Comparison of ENCODE assay signal across 12 mouse cellular contexts in genomic region chr5:136502491-136503086, GRCm38 (mm10).
A peak's percentile ranks its signal among the peaks of the same experiment; 100 is the strongest.
DNase-seq lines count a peak whose midpoint lies in the region; ATAC-seq and TF ChIP-seq lines count a peak whose summit lies in the region.
"Had no signal": no experiment of that assay in that cellular context is flagged by ENCODE, and none has a peak within 500 bp of the region (broad histone marks: within the 10 kb centered on the region; RNA-seq: fewer than 3 reads in every experiment).

No protein-coding gene starts in this region.

- H3K9ac ChIP-seq in forebrain, embryonic 16.5 days (replicated peaks; ENCODE audit: low read depth, low read length) = no peak overlapping the region
- H3K9ac ChIP-seq in kidney, embryonic 16.5 days (replicated peaks; ENCODE audit: low read length) = no peak overlapping the region
- no peak overlapping the region for H3K9ac ChIP-seq in limb, embryonic 14.5 days (ENCODE audit: low read depth, low read length, severe bottlenecking)
- no peak overlapping the region for H3K9ac ChIP-seq in forebrain, embryonic 14.5 days (ENCODE audit: low read length)
- H3K9ac ChIP-seq: forebrain, embryonic 15.5 days; intestine, embryonic 15.5 days had no signal

- ATAC-seq in forebrain, embryonic 16.5 days = no peak
- no peak for ATAC-seq in kidney, embryonic 16.5 days (ENCODE audit: low FRiP score, low TSS enrichment)
- peak; percentile 62; the same call in 1 of the 2 replicates for ATAC-seq in limb, embryonic 14.5 days (ENCODE audit: low FRiP score, low read depth)
- ATAC-seq in forebrain, embryonic 14.5 days = no peak
- ATAC-seq: forebrain, embryonic 15.5 days; intestine, embryonic 15.5 days had no signal

- H3K27me3 ChIP-seq in forebrain, embryonic 10.5 days (ENCODE audit: poor library complexity, severe bottlenecking) = no peaks in the 10 kb centered on the region
- H3K27me3 ChIP-seq in forebrain, embryonic 16.5 days (replicated peaks; ENCODE audit: control insufficient read depth, insufficient read depth, low read length) = no peaks in the 10 kb centered on the region
- no peaks in the 10 kb centered on the region for H3K27me3 ChIP-seq in kidney, embryonic 16.5 days (ENCODE audit: insufficient read depth, low read length)
- H3K27me3 ChIP-seq in limb, embryonic 14.5 days (ENCODE audit: control insufficient read depth, insufficient read depth, low read length) = peaks cover 16% of the 10 kb centered on the region; the same call in 1 of the 2 replicates
- H3K27me3 ChIP-seq in forebrain, embryonic 14.5 days (replicated peaks; ENCODE audit: control insufficient read depth, insufficient read depth, low read length) = no peaks in the 10 kb centered on the region
- H3K27me3 ChIP-seq: forebrain, embryonic 15.5 days; intestine, embryonic 15.5 days had no signal

- H3K4me1 ChIP-seq in forebrain, embryonic 10.5 days = peaks cover 59% of the 10 kb centered on the region
- peaks cover 45% of the 10 kb centered on the region for H3K4me1 ChIP-seq in forebrain, embryonic 16.5 days (replicated peaks; ENCODE audit: control insufficient read depth, insufficient read depth, low read length)
- H3K4me1 ChIP-seq in kidney, embryonic 16.5 days (ENCODE audit: insufficient read depth, low read length) = peaks cover 62% of the 10 kb centered on the region
- peaks cover 30% of the 10 kb centered on the region for H3K4me1 ChIP-seq in limb, embryonic 14.5 days (ENCODE audit: control insufficient read depth, insufficient read depth, low read length)
- H3K4me1 ChIP-seq in forebrain, embryonic 14.5 days (ENCODE audit: control insufficient read depth, insufficient read depth, low read length) = peaks cover 12% of the 10 kb centered on the region; the same call in 1 of the 2 replicates

- H3K9me3 ChIP-seq in forebrain, embryonic 10.5 days = no peaks in the 10 kb centered on the region
- no peaks in the 10 kb centered on the region for H3K9me3 ChIP-seq in forebrain, embryonic 16.5 days (ENCODE audit: control insufficient read depth, low read length)
- no peaks in the 10 kb centered on the region for H3K9me3 ChIP-seq in kidney, embryonic 16.5 days (ENCODE audit: low read length)
- H3K9me3 ChIP-seq in limb, embryonic 14.5 days (ENCODE audit: control insufficient read depth, low read length) = no peaks in the 10 kb centered on the region
- no peaks in the 10 kb centered on the region for H3K9me3 ChIP-seq in forebrain, embryonic 14.5 days (replicated peaks; ENCODE audit: control insufficient read depth, low read length)
- H3K9me3 ChIP-seq: forebrain, embryonic 15.5 days; intestine, embryonic 15.5 days had no signal

- no peak for TF ChIP-seq POLR2A in limb, embryonic 14.5 days (IDR thresholded peaks at IDR 0.05; ENCODE audit: borderline replicate concordance, extremely low read depth, insufficient read depth, insufficient read length)

- DNase-seq in forebrain, embryonic 10.5 days (ENCODE audit: extremely low spot score, low spot score) = peak; percentile 16
- DNase-seq in kidney, adult 9 months = no peak
- DNase-seq in embryo, embryonic 10.5 days (ENCODE audit: low spot score) = peak; percentile 42
- peak; percentile 76 for DNase-seq in limb, embryonic 14.5 days (ENCODE audit: low spot score)
- DNase-seq in ovary, postnatal 10 days (ENCODE audit: low spot score) = no peak
- no peak for DNase-seq in forebrain, embryonic 14.5 days (ENCODE audit: low spot score)
- DNase-seq: cerebellum, postnatal 25 days; lung, postnatal 36 days had no signal

- H3K36me3 ChIP-seq in forebrain, embryonic 10.5 days (replicated peaks) = no peaks in the 10 kb centered on the region
- H3K36me3 ChIP-seq in forebrain, embryonic 16.5 days (ENCODE audit: control insufficient read depth, insufficient read depth) = no peaks in the 10 kb centered on the region
- H3K36me3 ChIP-seq in kidney, embryonic 16.5 days (ENCODE audit: insufficient read depth, low read length) = no peaks in the 10 kb centered on the region
- no peaks in the 10 kb centered on the region for H3K36me3 ChIP-seq in limb, embryonic 14.5 days (ENCODE audit: control insufficient read depth, insufficient read depth, low read length)
- no peaks in the 10 kb centered on the region for H3K36me3 ChIP-seq in forebrain, embryonic 14.5 days (ENCODE audit: control insufficient read depth, insufficient read depth, low read length)
- H3K36me3 ChIP-seq: forebrain, embryonic 15.5 days; intestine, embryonic 15.5 days had no signal

- no peak overlapping the region for H3K27ac ChIP-seq in forebrain, embryonic 10.5 days
- no peak overlapping the region for H3K27ac ChIP-seq in forebrain, embryonic 16.5 days (ENCODE audit: low read length)
- 0 out of 2 replicates have a peak overlapping the region, but pooled peaks have one; percentile 6 for H3K27ac ChIP-seq in kidney, embryonic 16.5 days (ENCODE audit: low read length)
- H3K27ac ChIP-seq in limb, embryonic 14.5 days (replicated peaks; ENCODE audit: low read depth, low read length) = no peak overlapping the region
- H3K27ac ChIP-seq in forebrain, embryonic 14.5 days (ENCODE audit: low read depth, low read length) = no peak overlapping the region
- H3K27ac ChIP-seq: forebrain, embryonic 15.5 days; intestine, embryonic 15.5 days had no signal

- H3K4me3 ChIP-seq in forebrain, embryonic 10.5 days = no peak overlapping the region
- no peak overlapping the region for H3K4me3 ChIP-seq in forebrain, embryonic 16.5 days (replicated peaks; ENCODE audit: low read length)
- no peak overlapping the region for H3K4me3 ChIP-seq in kidney, embryonic 16.5 days (ENCODE audit: low read length)
- no peak overlapping the region for H3K4me3 ChIP-seq in limb, embryonic 14.5 days (replicated peaks; ENCODE audit: low read length)
- H3K4me3 ChIP-seq in forebrain, embryonic 14.5 days (ENCODE audit: low read depth, low read length) = no peak overlapping the region
- H3K4me3 ChIP-seq: forebrain, embryonic 15.5 days; intestine, embryonic 15.5 days had no signal

- no peak overlapping the region for H3K4me2 ChIP-seq in forebrain, embryonic 16.5 days (ENCODE audit: low read length)
- H3K4me2 ChIP-seq in kidney, embryonic 16.5 days (replicated peaks; ENCODE audit: low read depth, low read length) = no peak overlapping the region
- H3K4me2 ChIP-seq in limb, embryonic 14.5 days (replicated peaks; ENCODE audit: low read depth, low read length, severe bottlenecking) = 0 out of 2 replicates have a peak overlapping the region, but pooled peaks have one; percentile 19
- H3K4me2 ChIP-seq in forebrain, embryonic 14.5 days (ENCODE audit: low read length) = no peak overlapping the region
- H3K4me2 ChIP-seq: forebrain, embryonic 15.5 days; intestine, embryonic 15.5 days had no signal

- 59% methylated on average over 5 of the region's 5 CpGs for WGBS in forebrain, embryonic 10.5 days
- 69% methylated on average over 5 of the region's 5 CpGs for WGBS in forebrain, embryonic 16.5 days
- WGBS in kidney, embryonic 16.5 days = 27% methylated on average over 5 of the region's 5 CpGs
- 15% methylated on average over 5 of the region's 5 CpGs for WGBS in limb, embryonic 14.5 days
- 74% methylated on average over 5 of the region's 5 CpGs for WGBS in forebrain, embryonic 14.5 days

Comparison
In these comparisons a context has a peak if more than half of its experiments do, and no peak if none do; other contexts are left out.
1. DNase-seq: peak in forebrain, embryonic 10.5 days (single experiment), embryo, embryonic 10.5 days (single experiment) and limb, embryonic 14.5 days (single experiment); none in kidney, adult 9 months (single experiment), ovary, postnatal 10 days (single experiment) and forebrain, embryonic 14.5 days (single experiment).